Mouse (Mus musculus) myocyte (in vitro differentiated cells): ENCODE results near the gene St3gal5. TPM values are rescaled to one million over a fixed set of nuclear protein-coding genes. Genes with fewer than 3 reads are reported as not detected.
"Not testable (repeated sequence)": the region's sequence is repeated elsewhere in the genome, so short reads cannot be mapped to it uniquely, and the experiment has no call there.

Experiments
- H3K27me3 ChIP-seq: one replicate; pipeline ENCODE4 v1.6.1; 2011; ENCODE audit not compliant: control insufficient read depth, insufficient read depth, insufficient read length
- H3K36me3 ChIP-seq: one replicate; pipeline ENCODE4 v1.6.1; 2011; ENCODE audit not compliant: control insufficient read depth, insufficient read depth
- H3K4me2 ChIP-seq: one replicate; pipeline ENCODE4 v1.6.1; 2011; ENCODE audit warnings: low read depth, control low read depth
- H3K4me3 ChIP-seq: one replicate; pipeline ENCODE4 v1.5.1; 2011; ENCODE audit warnings: mild to moderate bottlenecking, control low read depth, moderate library complexity
- H3K79me2 ChIP-seq: one replicate; pipeline ENCODE4 v1.6.1; 2011; ENCODE audit not compliant: control insufficient read depth, insufficient read depth
- H3ac ChIP-seq: one replicate; pipeline ENCODE4 v1.6.1; 2011; ENCODE audit not compliant: control insufficient read depth, insufficient read length
- CEBPB ChIP-seq: IDR thresholded peaks from 2 replicates; pipeline ENCODE4 v1.6.1; 2011; ENCODE audit warnings: mild to moderate bottlenecking, moderate library complexity; ENCODE audit not compliant: poor library complexity, insufficient read depth, severe bottlenecking
- E2F4 ChIP-seq: IDR thresholded peaks from one replicate; pipeline ENCODE4 v1.6.1; 2011; ENCODE audit warnings: mild to moderate bottlenecking, control low read depth, moderate library complexity; ENCODE audit not compliant: insufficient read depth
- MAX ChIP-seq: IDR thresholded peaks from one replicate; pipeline ENCODE4 v1.6.1; 2011; ENCODE audit warnings: low read depth, mild to moderate bottlenecking, control low read depth
- MYOD1 ChIP-seq, 3 experiments: IDR thresholded peaks; one replicate each; pipeline ENCODE4 v1.6.1; 2011; ENCODE audit warnings: control low read depth in 2 of 3, low read depth in 2 of 3, mild to moderate bottlenecking in 2 of 3, moderate library complexity in 1 of 3; ENCODE audit not compliant: insufficient read length in 2 of 3, control insufficient read depth in 1 of 3
- MYOG ChIP-seq, 3 experiments: IDR thresholded peaks; one replicate each; pipeline ENCODE4 v1.6.1; 2011; ENCODE audit warnings: control low read depth in 2 of 3, low read depth in 2 of 3, mild to moderate bottlenecking in 2 of 3; ENCODE audit not compliant: insufficient read length in 2 of 3, control insufficient read depth in 1 of 3, insufficient read depth in 1 of 3
- POLR2A ChIP-seq: IDR thresholded peaks from one replicate; pipeline ENCODE4 v1.6.1; 2011; ENCODE audit warnings: low read depth, mild to moderate bottlenecking, control low read depth, moderate library complexity; ENCODE audit not compliant: insufficient read length
- POLR2AphosphoS2 ChIP-seq: IDR thresholded peaks from one replicate; pipeline ENCODE4 v1.6.1; 2011; ENCODE audit warnings: low read depth, control low read depth; ENCODE audit not compliant: insufficient read length
- REST ChIP-seq: IDR thresholded peaks from one replicate; pipeline ENCODE4 v1.6.1; 2011; ENCODE audit warnings: mild to moderate bottlenecking, control low read depth, moderate library complexity; ENCODE audit not compliant: insufficient read depth, insufficient read length
- SRF ChIP-seq: IDR thresholded peaks from one replicate; pipeline ENCODE4 v1.6.1; 2011; ENCODE audit warnings: low read depth; ENCODE audit not compliant: control insufficient read depth, insufficient read length
- TCF12 ChIP-seq: IDR thresholded peaks from one replicate; pipeline ENCODE4 v1.6.1; 2011; ENCODE audit warnings: mild to moderate bottlenecking, control low read depth; ENCODE audit not compliant: poor library complexity, insufficient read depth, severe bottlenecking
- TCF3 ChIP-seq: IDR thresholded peaks from one replicate; pipeline ENCODE4 v1.6.1; 2011; ENCODE audit warnings: low read depth, control low read depth; ENCODE audit not compliant: insufficient read length
- USF1 ChIP-seq: IDR thresholded peaks from one replicate; pipeline ENCODE4 v1.6.1; 2011; ENCODE audit warnings: low read depth, mild to moderate bottlenecking, control low read depth, moderate library complexity
- polyA plus RNA-seq: library from polyadenylated mRNA; unstranded; fragments of >200 nt; fragmentation: generic; extraction: Trizol; gene quantifications from one replicate; pipeline ENCODE4 v1.2.1, GENCODE M21; 2012; ENCODE audit warnings: missing spikeins

The St3gal5 gene
- polyA plus RNA-seq, 1 experiment = 94.5 TPM

DNA sequence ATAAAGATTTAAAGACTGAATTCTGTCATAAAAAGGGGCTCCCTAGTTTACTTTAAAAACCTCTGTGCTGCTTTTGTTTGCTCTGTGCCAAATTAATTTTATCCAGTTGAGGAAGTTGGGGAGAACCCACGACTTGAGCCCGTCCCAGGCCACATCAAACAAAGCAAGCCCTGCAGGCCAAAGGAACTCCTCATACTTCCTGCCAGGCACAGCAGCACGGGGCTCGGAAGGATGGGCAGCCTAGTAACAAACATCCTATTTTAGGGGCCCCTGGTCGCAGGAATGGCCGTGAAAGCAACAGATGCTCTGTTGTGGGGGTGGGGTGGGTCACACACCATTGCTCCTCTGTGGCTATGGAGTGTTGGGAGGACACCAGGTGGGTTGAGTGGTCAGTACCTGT, 45.6 kb upstream of the St3gal5 start:
- no peak overlapping the region for H3ac ChIP-seq
- no peaks in the 10 kb centered on the region for H3K27me3 ChIP-seq
- no peak overlapping the region for H3K4me2 ChIP-seq
- H3K4me3 ChIP-seq = no peak overlapping the region
- no peaks in the 10 kb centered on the region for H3K79me2 ChIP-seq
- no peaks in the 10 kb centered on the region for H3K36me3 ChIP-seq
- TF ChIP-seq USF1 (no peak), SRF (no peak), MYOG (IDR thresholded peaks at IDR 0.05; ENCODE audit: control insufficient read depth in 1 of 3, insufficient read depth in 1 of 3, insufficient read length in 2 of 3, low read depth in 2 of 3) (no peak), REST (no peak), MYOD1 (IDR thresholded peaks at IDR 0.05; ENCODE audit: control insufficient read depth in 1 of 3, insufficient read length in 2 of 3, low read depth in 2 of 3) (no peak), CEBPB (no peak), MAX (no peak), E2F4 (no peak), POLR2AphosphoS2 (no peak), TCF12 (no peak), TCF3 (no peak), POLR2A (no peak)

DNA sequence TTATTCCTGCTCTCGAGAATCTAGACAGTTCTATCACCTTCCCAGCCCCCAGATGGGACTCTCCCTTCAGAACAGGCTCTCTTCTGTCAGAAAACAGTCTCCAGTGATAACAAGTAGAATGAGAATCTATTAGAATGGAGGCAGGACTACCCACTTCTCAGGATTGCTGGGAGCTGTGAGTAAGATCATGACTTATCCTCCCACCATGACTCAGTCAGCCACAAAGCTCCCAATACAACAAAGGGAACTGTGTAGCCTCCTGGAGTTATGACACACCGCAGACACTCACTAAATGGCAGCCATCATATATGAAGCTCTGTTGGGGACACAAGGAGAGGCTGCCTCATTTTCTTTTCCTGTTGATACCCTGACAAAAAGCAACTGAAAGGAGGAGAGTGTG, 40.8 kb upstream of the St3gal5 start:
- Histone ChIP-seq H3K79me2 (no peaks in the 10 kb centered on the region), H3ac (no peak overlapping the region), H3K36me3 (no peaks in the 10 kb centered on the region), H3K4me3 (no peak overlapping the region), H3K4me2 (peak overlapping the region; percentile 16), H3K27me3 (no peaks in the 10 kb centered on the region)
- TF ChIP-seq MAX = no peak
- no peak for TF ChIP-seq POLR2A
- no peak for TF ChIP-seq CEBPB

DNA sequence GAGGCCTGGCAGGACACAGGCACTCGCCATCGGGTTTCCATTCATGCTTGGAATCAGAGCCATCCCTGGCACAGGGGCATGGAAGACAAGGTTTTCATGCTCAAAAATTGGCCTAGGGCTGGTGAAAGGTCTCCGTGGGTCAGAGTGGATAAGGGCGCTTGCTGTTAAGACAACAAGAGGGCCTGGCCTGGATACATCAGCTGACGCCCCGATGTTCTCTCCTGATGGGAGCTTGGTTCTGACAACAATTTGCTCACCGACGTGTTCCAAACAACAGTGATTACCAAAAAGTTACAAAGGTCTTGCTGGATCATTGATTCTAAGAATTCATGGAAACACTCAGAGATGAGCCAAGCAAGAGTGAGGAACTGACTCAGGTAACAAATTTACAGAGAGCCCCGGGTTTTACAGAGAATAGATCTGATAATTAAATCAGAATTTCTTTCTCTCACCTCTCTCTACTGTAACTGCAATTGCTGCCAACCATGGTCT, 38.9 kb upstream of the St3gal5 start:
- Histone ChIP-seq H3K4me2 (no peak overlapping the region), H3ac (no peak overlapping the region)

DNA sequence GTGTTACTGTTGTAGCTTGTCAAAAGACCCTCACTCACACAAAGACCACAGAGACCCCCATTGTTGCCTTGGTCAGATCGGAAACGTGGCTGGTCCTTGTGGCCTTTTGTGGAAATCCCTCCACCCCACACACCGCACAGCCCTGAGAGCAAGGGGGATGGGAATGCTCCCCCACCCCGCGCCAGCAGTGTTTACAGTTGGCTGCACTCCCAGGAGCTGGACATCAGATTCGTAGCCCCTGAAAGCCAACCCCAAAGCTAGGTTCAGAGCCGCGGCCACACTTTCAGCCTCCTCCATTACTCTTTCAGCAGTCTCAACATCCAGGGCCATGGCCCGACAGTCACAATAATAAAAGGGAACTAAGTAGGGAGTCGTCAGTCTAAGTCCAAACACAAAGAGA, 36.7 kb upstream of the St3gal5 start:
- not testable (repeated sequence) for H3K4me3 ChIP-seq, H3K36me3 ChIP-seq, H3K4me2 ChIP-seq, H3K27me3 ChIP-seq, H3K79me2 ChIP-seq, H3ac ChIP-seq

More for the DNA sequence above, 38.9 kb upstream of the St3gal5 start:
- Histone ChIP-seq H3K4me3 (no peak overlapping the region), H3K27me3 (no peaks in the 10 kb centered on the region), H3K36me3 (no peaks in the 10 kb centered on the region), H3K79me2 (no peaks in the 10 kb centered on the region)
- TF ChIP-seq SRF = no peak
- TF ChIP-seq TCF12 = no peak
- no peak for TF ChIP-seq TCF3
- TF ChIP-seq USF1 = no peak

DNA sequence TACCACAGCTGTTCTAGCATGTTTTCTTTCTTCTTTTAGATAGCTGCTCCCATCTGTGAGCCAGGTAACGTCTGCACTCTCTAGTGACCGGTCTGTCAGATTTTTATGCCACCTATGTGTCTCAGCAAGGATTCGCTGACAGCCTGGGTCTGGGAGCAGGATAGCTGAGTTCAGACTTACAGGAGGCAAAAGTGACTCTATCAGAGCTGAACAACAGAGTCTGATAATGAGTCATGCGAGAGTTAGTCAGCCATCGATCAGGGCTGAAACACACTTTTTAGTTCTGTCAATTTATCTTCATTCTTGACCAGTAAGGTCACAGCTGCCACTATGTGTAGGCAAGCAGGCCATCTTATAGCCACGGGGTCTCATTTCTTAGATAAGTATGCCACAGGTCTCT, 33.7 kb upstream of the St3gal5 start:
- TF ChIP-seq POLR2AphosphoS2 (no peak), CEBPB (no peak), REST (no peak), TCF12 (no peak), POLR2A (no peak), MYOD1 (IDR thresholded peaks at IDR 0.05; ENCODE audit: control insufficient read depth in 1 of 3, insufficient read length in 2 of 3, low read depth in 2 of 3) (no peak), E2F4 (no peak), MAX (no peak), SRF (no peak), MYOG (IDR thresholded peaks at IDR 0.05; ENCODE audit: control insufficient read depth in 1 of 3, insufficient read depth in 1 of 3, insufficient read length in 2 of 3, low read depth in 2 of 3) (no peak), USF1 (no peak), TCF3 (no peak)
- Histone ChIP-seq H3ac (no peak overlapping the region), H3K4me2 (no peak overlapping the region), H3K79me2 (no peaks in the 10 kb centered on the region), H3K27me3 (no peaks in the 10 kb centered on the region), H3K4me3 (no peak overlapping the region), H3K36me3 (no peaks in the 10 kb centered on the region)

DNA sequence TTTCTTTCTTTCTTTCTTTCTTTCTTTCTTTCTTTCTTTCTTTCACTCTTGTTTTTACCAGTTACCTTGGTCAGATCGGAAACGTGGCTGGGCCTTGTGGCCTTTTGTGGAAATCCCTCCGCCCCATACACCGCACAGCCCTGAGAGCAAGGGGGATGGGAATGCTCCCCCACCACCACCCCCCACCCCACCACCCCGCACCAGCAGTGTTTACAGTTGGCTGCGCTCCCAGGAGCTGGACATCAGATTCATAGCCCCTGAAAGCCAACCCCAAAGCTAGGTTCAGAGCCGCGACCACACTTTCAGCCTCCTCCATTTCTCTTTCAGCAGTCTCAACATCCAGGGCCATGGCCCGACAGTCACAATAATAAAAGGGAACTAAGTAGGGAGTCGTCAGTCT, 31.4 kb upstream of the St3gal5 start:
- TF ChIP-seq E2F4 (no peak), POLR2A (no peak), TCF3 (no peak), SRF (no peak), POLR2AphosphoS2 (no peak), MAX (no peak), MYOG (IDR thresholded peaks at IDR 0.05; ENCODE audit: control insufficient read depth in 1 of 3, insufficient read depth in 1 of 3, insufficient read length in 2 of 3, low read depth in 2 of 3) (no peak), USF1 (no peak), REST (no peak), CEBPB (no peak), TCF12 (no peak), MYOD1 (IDR thresholded peaks at IDR 0.05; ENCODE audit: control insufficient read depth in 1 of 3, insufficient read length in 2 of 3, low read depth in 2 of 3) (no peak)
- H3K4me3 ChIP-seq = no peak overlapping the region
- no peaks in the 10 kb centered on the region for H3K27me3 ChIP-seq
- H3ac ChIP-seq = no peak overlapping the region
- no peaks in the 10 kb centered on the region for H3K79me2 ChIP-seq
- H3K4me2 ChIP-seq = no peak overlapping the region
- H3K36me3 ChIP-seq = no peaks in the 10 kb centered on the region
